26 mouse cellular contexts compared by ENCODE assay signal in genomic region chr10:111534691-111535090, GRCm38 (mm10).
"Had no signal": no experiment of that assay in that cellular context is flagged by ENCODE, and none has a peak within 500 bp of the region (broad histone marks: within the 10 kb centered on the region; RNA-seq: fewer than 3 reads in every experiment).

No protein-coding gene starts in this region.

- H3K27me3 ChIP-seq: heart, embryonic 12.5 days; hindbrain, embryonic 12.5 days; intestine, embryonic 15.5 days; kidney, embryonic 15.5 days; limb, embryonic 12.5 days had no signal

- H3K4me2 ChIP-seq: heart, embryonic 12.5 days; hindbrain, embryonic 12.5 days; hindbrain, embryonic 14.5 days; intestine, embryonic 15.5 days; kidney, embryonic 15.5 days; limb, embryonic 12.5 days had no signal

- H3K9ac ChIP-seq: heart, embryonic 12.5 days; hindbrain, embryonic 12.5 days; hindbrain, embryonic 14.5 days; intestine, embryonic 15.5 days; kidney, embryonic 15.5 days; limb, embryonic 12.5 days had no signal

- DNase-seq: gastrocnemius, adult 2 months; gastrocnemius, postnatal 10 days; gastrocnemius, postnatal 25 days; heart, adult 18-20 months; heart, postnatal 10 days; heart, postnatal 4 days; kidney, adult 18-20 months; kidney, adult 8-10 months; kidney, postnatal 10 days; kidney, postnatal 25 days; kidney, postnatal 4 days; liver had no signal

- ATAC-seq: hindbrain, embryonic 16.5 days; inflammation-experienced regulatory T-cells, adult 6 months; intestine, embryonic 15.5 days; intestine, postnatal 0 days had no signal

- H3K27ac ChIP-seq: gastrocnemius, adult 2 months; hindbrain, embryonic 12.5 days; hindbrain, embryonic 14.5 days; intestine, embryonic 15.5 days; kidney, embryonic 15.5 days; layer of hippocampus, adult 2 months; left cerebral cortex, adult 2 months; limb, embryonic 12.5 days had no signal

- H3K9me3 ChIP-seq: heart, embryonic 10.5 days; heart, embryonic 12.5 days; hindbrain, embryonic 10.5 days; hindbrain, embryonic 12.5 days; intestine, embryonic 15.5 days; kidney, embryonic 15.5 days; limb, embryonic 10.5 days; limb, embryonic 12.5 days had no signal

- H3K36me3 ChIP-seq: heart, embryonic 10.5 days; heart, embryonic 12.5 days; hindbrain, embryonic 10.5 days; hindbrain, embryonic 12.5 days; intestine, embryonic 15.5 days; kidney, embryonic 15.5 days; limb, embryonic 10.5 days; limb, embryonic 12.5 days had no signal

- H3K4me3 ChIP-seq: gastrocnemius, adult 2 months; heart, embryonic 10.5 days; heart, embryonic 12.5 days; hindbrain, embryonic 10.5 days; hindbrain, embryonic 12.5 days; intestine, embryonic 15.5 days; kidney, embryonic 15.5 days; layer of hippocampus, adult 2 months; left cerebral cortex, adult 2 months; limb, embryonic 10.5 days; limb, embryonic 12.5 days had no signal
